Mouse (Mus musculus) right cerebral cortex, postnatal 36 days (tissue): ENCODE data around the gene Plcd3.

ENCODE experiments used
- DNase-seq, 2 experiments: peaks; one replicate each; pipeline ENCODE4 v3.0.0; 2022; ENCODE audit warnings: low spot score in 2 of 2, mixed read lengths in 1 of 2

Plcd3 gene

GRCm38 (mm10) chr11:103020713-103021335 is 80.6 kb downstream of the Plcd3 start:
- no peak for DNase-seq
